Mouse (Mus musculus): ENCODE data around the gene Cib1. TPM values are rescaled to one million over a fixed set of nuclear protein-coding genes. Genes with fewer than 3 reads are reported as not detected.

Gene Cib1
- 64.2 TPM for polyA plus RNA-seq (2017; shearing (Covaris generic))

DNA sequence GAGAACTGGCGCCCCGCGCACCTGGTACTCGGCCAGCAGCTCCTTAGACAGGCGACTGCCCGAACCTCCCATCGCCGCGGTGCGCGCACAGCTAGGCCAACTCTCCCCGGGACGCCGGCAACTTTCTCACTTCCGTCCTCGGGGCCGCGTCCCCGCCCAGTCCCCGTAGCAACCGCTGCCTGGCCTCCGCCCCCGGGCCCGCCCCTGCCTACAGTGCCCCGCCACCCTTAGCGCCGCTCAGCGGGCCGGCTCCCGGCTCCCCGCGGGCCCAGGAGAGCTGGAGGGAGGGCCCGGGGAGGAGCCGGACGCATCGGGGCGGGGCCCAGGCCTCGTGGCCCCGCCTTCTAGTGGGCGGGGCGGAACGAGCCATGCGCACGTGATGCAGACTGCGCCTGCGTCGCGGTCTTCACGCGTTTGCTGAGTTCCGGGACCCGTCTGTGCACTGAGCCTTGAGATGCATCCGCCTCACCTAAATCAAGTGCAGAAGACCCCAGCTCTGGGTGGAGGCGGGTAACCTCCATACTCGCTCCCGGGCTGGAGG is at the start of gene Cib1, which contains the start of gene Gdpgp1:
Gene Cib1 (minus strand): TSS at position 325 of the 541 bp plus-strand sequence.
Gene Gdpgp1 (plus strand): TSS at position 377 of the 541 bp plus-strand sequence.

DNA sequence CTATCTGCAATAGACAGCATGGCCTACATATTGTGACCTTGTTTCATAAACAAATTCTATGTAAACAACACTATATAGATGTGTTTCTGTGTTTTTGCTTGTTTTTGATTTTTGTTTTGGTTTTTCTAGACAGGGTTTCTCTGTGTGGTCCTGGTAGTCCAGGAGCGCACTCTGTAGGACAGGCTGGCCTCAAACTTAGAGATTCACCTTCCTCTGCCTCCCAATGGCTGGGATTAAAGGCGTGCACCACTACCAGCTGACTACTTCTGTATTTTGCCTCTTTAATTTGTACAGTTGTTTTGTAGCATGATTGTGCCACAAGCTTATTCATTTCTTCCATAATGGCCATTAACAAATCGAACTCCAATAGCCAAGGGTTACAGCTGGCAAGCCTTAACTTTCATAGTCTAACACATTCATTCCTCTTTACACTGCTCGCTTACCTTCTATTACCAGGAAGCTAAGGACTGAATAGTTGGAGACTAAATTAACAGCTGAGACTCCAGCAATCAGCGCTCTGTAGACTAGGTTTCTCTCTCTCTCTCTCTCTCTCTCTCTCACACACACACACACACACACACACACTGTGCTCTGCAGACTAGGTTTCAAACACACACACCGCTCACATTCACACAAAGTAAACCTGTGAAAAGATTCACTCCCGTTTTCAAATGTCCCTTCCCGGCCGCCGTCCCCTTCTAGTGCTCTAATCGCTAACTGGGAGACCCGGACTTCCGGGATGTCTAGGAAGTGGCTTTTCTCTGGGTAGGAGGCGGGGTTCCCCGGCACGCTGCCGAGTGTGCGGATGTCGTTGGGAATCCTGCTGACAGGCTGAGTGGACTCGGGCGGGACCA is 36.5 kb upstream of the Cib1 start, which contains the start of gene Vps33b:
Gene Vps33b (plus strand): TSS at position 753 of the 854 bp plus-strand sequence.

DNA sequence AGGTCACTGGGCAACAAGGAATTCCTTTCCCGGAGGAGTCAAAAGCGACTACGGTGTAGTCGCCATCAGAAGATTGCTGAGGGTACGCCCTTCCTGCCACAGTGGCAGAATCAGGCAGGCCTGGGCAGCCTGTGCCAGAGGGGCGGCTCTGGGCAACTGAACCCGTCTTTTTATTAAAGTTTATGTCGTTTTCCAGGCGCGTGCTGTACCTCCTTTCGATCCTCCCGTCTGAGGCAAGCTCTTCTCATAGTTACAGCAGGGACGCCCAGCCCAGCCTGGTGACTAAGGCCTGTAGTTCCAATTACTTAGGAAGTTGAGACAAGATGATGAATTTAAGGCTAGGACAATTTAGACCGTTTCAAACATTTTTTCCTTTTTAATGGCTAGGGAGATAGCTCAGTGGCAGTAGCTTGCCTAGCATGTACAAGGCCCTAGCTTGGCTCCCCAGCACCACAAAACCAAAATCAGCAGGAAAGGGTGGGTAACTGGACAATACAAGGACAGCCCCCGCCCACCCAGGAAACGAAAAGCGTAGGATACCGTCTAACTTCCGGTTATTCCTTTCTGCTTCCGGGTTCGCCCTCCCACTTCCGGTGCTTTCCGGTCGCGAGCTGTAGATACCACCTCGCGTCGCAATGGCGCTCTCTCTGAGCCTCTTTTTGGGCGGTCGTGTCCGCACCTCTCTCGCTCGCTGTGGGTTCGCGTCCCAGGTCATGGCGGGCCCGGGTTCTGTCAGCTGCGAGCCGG is 28.2 kb upstream of the Cib1 start, which contains the start of gene Ngrn:
Gene Ngrn (plus strand): TSS at position 591 of the 747 bp plus-strand sequence.

DNA sequence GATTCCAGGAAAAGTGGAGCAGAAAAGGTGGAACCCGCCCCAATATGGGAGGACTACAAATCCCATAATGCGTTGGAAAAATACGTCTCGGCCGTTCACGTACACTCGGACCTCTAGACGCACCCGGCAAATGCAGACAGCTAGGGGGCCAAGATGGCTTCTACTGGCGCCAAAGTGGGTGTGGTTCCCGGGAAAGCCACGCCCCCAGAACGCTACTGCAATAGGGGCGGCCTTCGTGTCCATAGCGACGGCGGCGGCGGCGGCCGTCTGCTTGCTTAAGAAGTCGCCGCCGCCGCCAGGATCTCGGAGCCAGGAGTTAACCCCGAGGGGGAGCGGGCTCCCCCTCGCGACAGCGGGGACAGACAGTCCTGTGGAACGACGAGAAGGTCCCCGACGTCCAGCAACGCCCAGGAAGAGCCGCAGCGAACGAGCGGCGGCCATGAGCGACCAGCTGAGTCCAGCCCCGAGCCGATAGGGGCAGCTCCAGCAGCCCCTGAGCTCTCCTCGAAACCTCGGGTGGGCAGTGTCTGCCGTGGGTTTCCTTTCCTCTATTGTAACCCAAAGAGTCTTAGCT is 13.6 kb upstream of the Cib1 start, which contains the start of gene Ttll13:
Gene Ttll13 (plus strand): TSS at position 229 of the 574 bp plus-strand sequence.

DNA sequence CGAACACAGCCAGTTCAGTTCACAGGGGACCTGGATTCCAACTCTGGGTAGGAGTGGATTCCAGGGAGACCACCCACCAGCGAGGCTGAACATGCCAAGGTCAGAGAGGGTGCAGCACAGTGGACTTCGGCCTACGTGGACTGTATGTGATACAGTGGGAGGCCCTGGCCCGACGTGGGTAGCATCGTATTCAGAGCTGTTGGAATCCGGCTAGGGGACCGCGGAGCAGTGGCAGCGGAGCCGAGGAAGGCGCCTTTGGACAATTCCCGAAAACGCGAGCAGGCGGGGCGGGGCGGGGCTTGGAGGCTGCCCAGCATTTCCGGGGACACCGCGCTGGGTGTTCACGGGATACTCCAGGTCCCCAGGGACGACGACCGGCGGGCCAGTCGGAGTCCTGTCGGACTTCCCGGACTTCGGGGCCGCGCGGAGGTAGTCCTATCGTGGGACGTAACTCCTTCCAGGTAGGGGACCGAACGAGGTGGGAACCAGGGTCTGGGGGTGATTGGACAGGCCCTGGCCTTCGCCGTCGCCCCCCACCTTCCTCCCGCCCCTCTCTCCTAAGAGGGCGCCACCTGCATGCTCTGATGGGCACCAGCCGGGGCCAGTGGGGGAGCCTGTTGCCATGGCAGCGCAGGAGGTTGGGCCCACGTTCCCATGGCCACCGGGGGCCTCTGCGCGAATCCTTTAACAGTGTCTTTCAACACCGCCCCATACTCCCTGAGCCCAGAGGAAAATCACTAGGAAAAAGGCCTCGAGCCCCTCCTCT is 45.9 kb downstream of the Cib1 start, which contains the start of gene Sema4b:
Gene Sema4b (plus strand): TSS at position 311 of the 766 bp plus-strand sequence.

Other genes with a start within 250 kb of the Cib1 start
- 11.4 TPM for gene Zfp710, start 208.0 kb downstream of the Cib1 start, polyA plus RNA-seq (2017; shearing (Covaris generic))
- gene Idh2, start 117.4 kb downstream of the Cib1 start, polyA plus RNA-seq (2017; shearing (Covaris generic)) = 31.9 TPM
- 3.8 TPM for gene Sema4b, start 46.0 kb downstream of the Cib1 start, polyA plus RNA-seq (2017; shearing (Covaris generic))
- 3.6 TPM for gene Gdpgp1, start 52 bp upstream of the Cib1 start, polyA plus RNA-seq (2017; shearing (Covaris generic))
- 0.95 TPM for gene Ttll13, start 13.6 kb upstream of the Cib1 start, polyA plus RNA-seq (2017; shearing (Covaris generic))
- 23.7 TPM for gene Ngrn, start 28.4 kb upstream of the Cib1 start, polyA plus RNA-seq (2017; shearing (Covaris generic))
- 37.8 TPM for gene Vps33b, start 36.8 kb upstream of the Cib1 start, polyA plus RNA-seq (2017; shearing (Covaris generic))
- gene Prc1, start 61.6 kb upstream of the Cib1 start, polyA plus RNA-seq (2017; shearing (Covaris generic)) = 9.6 TPM
- 36.5 TPM for gene Rccd1, start 91.6 kb upstream of the Cib1 start, polyA plus RNA-seq (2017; shearing (Covaris generic))
- 177 TPM for gene Unc45a, start 108.2 kb upstream of the Cib1 start, polyA plus RNA-seq (2017; shearing (Covaris generic))
- 1.6 TPM for gene Hddc3, start 110.3 kb upstream of the Cib1 start, polyA plus RNA-seq (2017; shearing (Covaris generic))
- 86.1 TPM for gene Man2a2, start 138.6 kb upstream of the Cib1 start, polyA plus RNA-seq (2017; shearing (Covaris generic))
- gene Fes, start 155.1 kb upstream of the Cib1 start, polyA plus RNA-seq (2017; shearing (Covaris generic)) = 5.0 TPM
- 265 TPM for gene Furin, start 172.6 kb upstream of the Cib1 start, polyA plus RNA-seq (2017; shearing (Covaris generic))